14 mouse cellular contexts compared by ENCODE assay signal in the genomic region with DNA sequence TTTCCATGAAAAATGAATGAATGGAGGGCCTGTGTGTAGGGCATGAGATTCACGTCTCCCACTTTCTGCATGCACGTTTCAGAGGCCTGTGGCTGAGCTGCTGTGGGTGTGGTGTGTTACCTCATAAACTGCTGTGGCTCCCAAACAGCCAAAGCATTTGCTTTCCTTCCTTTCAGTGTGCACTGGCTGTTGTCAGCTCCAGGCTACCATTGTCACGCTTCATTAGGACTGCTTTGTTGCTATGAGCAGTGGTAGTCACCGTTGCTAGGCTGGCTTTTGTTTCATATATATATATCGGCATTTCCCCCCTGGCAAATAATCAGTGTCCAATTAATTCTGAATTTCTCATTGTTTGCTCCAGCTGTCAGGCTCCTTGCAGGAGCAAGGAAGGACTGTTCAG.
DNase-seq lines count a peak whose midpoint lies in the region; ATAC-seq and TF ChIP-seq lines count a peak whose summit lies in the region.
"Had no signal": no experiment of that assay in that cellular context is flagged by ENCODE, and none has a peak within 500 bp of the region (broad histone marks: within the 10 kb centered on the region; RNA-seq: fewer than 3 reads in every experiment).

No protein-coding gene starts in this region.

- no peak for TF ChIP-seq CTCF in brain, embryonic 14.5 days (IDR thresholded peaks at IDR 0.05; ENCODE audit: borderline replicate concordance, extremely low read depth, insufficient read depth, insufficient read length)

- no peak overlapping the region for H3K4me2 ChIP-seq in hindbrain, embryonic 13.5 days
- H3K4me2 ChIP-seq in midbrain, embryonic 15.5 days, result no peak overlapping the region
- H3K4me2 ChIP-seq: embryonic facial prominence, embryonic 12.5 days; liver, embryonic 15.5 days had no signal

- WGBS in forebrain, embryonic 10.5 days, result 17% methylated on average over 5 of the region's 5 CpGs
- 13% methylated on average over 5 of the region's 5 CpGs for WGBS in hindbrain, embryonic 13.5 days
- 8% methylated on average over 5 of the region's 5 CpGs for WGBS in midbrain, embryonic 15.5 days

- H3K27me3 ChIP-seq in forebrain, embryonic 10.5 days (ENCODE audit: poor library complexity, severe bottlenecking), result 0 out of 2 replicates have a peak, but pooled peaks cover 4% of the 10 kb centered on the region
- H3K27me3 ChIP-seq in hindbrain, embryonic 13.5 days, result peaks cover 7% of the 10 kb centered on the region; the same call in 1 of the 2 replicates
- H3K27me3 ChIP-seq in midbrain, embryonic 15.5 days (replicated peaks), result no peaks in the 10 kb centered on the region
- H3K27me3 ChIP-seq: embryonic facial prominence, embryonic 12.5 days; liver, embryonic 15.5 days had no signal

- DNase-seq in brain, embryonic 14.5 days (ENCODE audit: low read depth), result peak; percentile 90
- DNase-seq in forebrain, embryonic 10.5 days (ENCODE audit: extremely low spot score, low spot score), result peak; percentile 54
- DNase-seq in c-Kit-positive CD71-positive TER-119-positive erythroid progenitor cells, embryonic 14.5 days (ENCODE audit: low spot score), result no peak
- no peak for DNase-seq in right cerebral cortex, adult 2 months (ENCODE audit: low spot score in 2 of 2)
- no peak for DNase-seq in gastrocnemius, postnatal 4 days (ENCODE audit: low spot score in 2 of 2)
- DNase-seq in layer of hippocampus, postnatal 25 days (ENCODE audit: extremely low spot score in 1 of 2, low spot score in 1 of 2), result no peak
- DNase-seq: cerebellum, adult 18-20 months; kidney, adult 18-20 months; right cerebral cortex, postnatal 4 days; thymus, postnatal 36 days had no signal

- peaks cover 37% of the 10 kb centered on the region for H3K4me1 ChIP-seq in forebrain, embryonic 10.5 days
- peaks cover 19% of the 10 kb centered on the region for H3K4me1 ChIP-seq in hindbrain, embryonic 13.5 days (replicated peaks)
- H3K4me1 ChIP-seq in midbrain, embryonic 15.5 days, result peaks cover 15% of the 10 kb centered on the region
- H3K4me1 ChIP-seq: embryonic facial prominence, embryonic 12.5 days; liver, embryonic 15.5 days had no signal

- no peaks in the 10 kb centered on the region for H3K36me3 ChIP-seq in forebrain, embryonic 10.5 days (replicated peaks)
- no peaks in the 10 kb centered on the region; the same call in 1 of the 2 replicates for H3K36me3 ChIP-seq in hindbrain, embryonic 13.5 days
- no peaks in the 10 kb centered on the region for H3K36me3 ChIP-seq in midbrain, embryonic 15.5 days (replicated peaks)
- H3K36me3 ChIP-seq: embryonic facial prominence, embryonic 12.5 days; liver, embryonic 15.5 days had no signal

- H3K27ac ChIP-seq in forebrain, embryonic 10.5 days, result peak overlapping the region; percentile 84
- H3K27ac ChIP-seq in hindbrain, embryonic 13.5 days, result peak overlapping the region; percentile 78
- H3K27ac ChIP-seq in midbrain, embryonic 15.5 days, result peak overlapping the region; percentile 58
- H3K27ac ChIP-seq: embryonic facial prominence, embryonic 12.5 days; liver, embryonic 15.5 days had no signal

- peak; percentile 87 for ATAC-seq in hindbrain, embryonic 13.5 days (ENCODE audit: low FRiP score)
- peak; percentile 76 for ATAC-seq in midbrain, embryonic 15.5 days (replicated peaks)

- no peak overlapping the region for H3K4me3 ChIP-seq in forebrain, embryonic 10.5 days
- H3K4me3 ChIP-seq in hindbrain, embryonic 13.5 days, result no peak overlapping the region
- no peak overlapping the region for H3K4me3 ChIP-seq in midbrain, embryonic 15.5 days
- H3K4me3 ChIP-seq: embryonic facial prominence, embryonic 12.5 days; liver, embryonic 15.5 days had no signal

- no peak for TF ChIP-seq POLR2A in brain, embryonic 14.5 days (IDR thresholded peaks at IDR 0.05; ENCODE audit: borderline replicate concordance, extremely low read depth, insufficient read depth, insufficient read length, poor library complexity, severe bottlenecking)

- no peak overlapping the region for H3K9ac ChIP-seq in hindbrain, embryonic 13.5 days
- H3K9ac ChIP-seq in midbrain, embryonic 15.5 days, result no peak overlapping the region
- H3K9ac ChIP-seq: embryonic facial prominence, embryonic 12.5 days; liver, embryonic 15.5 days had no signal

- 0 out of 2 replicates have a peak, but pooled peaks cover 3% of the 10 kb centered on the region for H3K9me3 ChIP-seq in forebrain, embryonic 10.5 days
- H3K9me3 ChIP-seq in hindbrain, embryonic 13.5 days, result no peaks in the 10 kb centered on the region
- H3K9me3 ChIP-seq in midbrain, embryonic 15.5 days, result no peaks in the 10 kb centered on the region
- H3K9me3 ChIP-seq: embryonic facial prominence, embryonic 12.5 days; liver, embryonic 15.5 days had no signal

Comparison
In these comparisons a context has a peak if more than half of its experiments do, and no peak if none do; other contexts are left out.
1. DNase-seq: peak in brain, embryonic 14.5 days (single experiment) and forebrain, embryonic 10.5 days (single experiment); none in c-Kit-positive CD71-positive TER-119-positive erythroid progenitor cells, embryonic 14.5 days (single experiment), right cerebral cortex, adult 2 months (0 of 2), gastrocnemius, postnatal 4 days (0 of 2) and layer of hippocampus, postnatal 25 days (0 of 2).
2. Peak in every context shown above with its lines, with median percentiles within 50 percentile points of each other: H3K27ac ChIP-seq.